Mouse (Mus musculus): Measurements from ENCODE around the gene Chordc1.

DNA sequence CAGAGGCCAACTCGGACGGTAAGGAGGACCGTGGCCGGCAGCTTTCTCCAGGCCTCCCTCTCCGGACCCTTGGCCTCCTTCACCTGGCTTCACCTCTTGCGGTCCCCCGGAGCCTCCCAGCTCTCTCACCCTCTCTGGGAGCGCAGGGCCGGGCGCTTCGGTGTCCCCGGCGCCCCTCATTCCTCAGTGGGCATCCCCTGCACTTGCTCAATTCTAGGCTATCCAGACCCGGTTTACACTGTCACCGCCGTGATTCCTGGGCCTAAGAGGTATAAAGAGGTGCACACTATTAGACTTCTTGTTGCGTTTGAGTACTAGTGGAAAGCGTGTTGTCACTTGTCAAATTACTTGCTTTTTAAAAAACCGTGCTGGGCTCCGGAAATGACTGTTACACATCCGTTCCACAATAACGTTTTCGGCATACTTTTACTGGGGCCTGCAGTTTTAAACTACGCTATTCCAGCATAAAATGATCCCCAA lies 558 bp downstream of the Chordc1 start:
- TF ChIP-seq CTCF (conservative IDR thresholded peaks at IDR 0.05; ENCODE audit: insufficient read depth, insufficient read length, low read depth, low read length) (no peak), POLR2A (IDR thresholded peaks at IDR 0.05; ENCODE audit: low read depth, low read length) (no peak)

All from kidney, adult 2 months (tissue).